Mouse (Mus musculus) forebrain, embryonic 15.5 days (tissue): ENCODE measurements around the gene Ust. TPM values are rescaled to one million over a fixed set of nuclear protein-coding genes. Genes with fewer than 3 reads are reported as not detected.
A peak's percentile ranks its signal among the peaks of the same experiment; 100 is the strongest.

Experiments used
- ATAC-seq: fragments of 200-750 bp; cut with Nextera tagmentation; replicated peaks from 2 replicates; pipeline ENCODE4 v1.8.0; 2017; ENCODE audit warnings: mild to moderate bottlenecking, moderate TSS enrichment, moderate library complexity
- H3K27ac ChIP-seq: fragments of 300-500 bp; sonication (generic); replicated peaks from 2 replicates; pipeline ENCODE4 v1.5.1; 2015; ENCODE audit warnings: mild to moderate bottlenecking, inconsistent platforms
- H3K27me3 ChIP-seq: fragments of 300-500 bp; sonication (generic); 2 replicates; pipeline ENCODE4 v1.6.1; 2015; ENCODE audit warnings: inconsistent platforms
- H3K36me3 ChIP-seq: fragments of 300-500 bp; sonication (generic); 2 replicates; pipeline ENCODE4 v1.6.1; 2015; ENCODE audit warnings: mild to moderate bottlenecking, inconsistent platforms
- H3K4me1 ChIP-seq: fragments of 300-500 bp; sonication (generic); 2 replicates; pipeline ENCODE4 v1.6.1; 2015; ENCODE audit warnings: inconsistent platforms
- H3K4me2 ChIP-seq: fragments of 300-500 bp; sonication (generic); replicated peaks from 2 replicates; pipeline ENCODE4 v1.6.1; 2015; ENCODE audit warnings: mild to moderate bottlenecking, inconsistent platforms
- H3K4me3 ChIP-seq: fragments of 300-500 bp; sonication (generic); 2 replicates; pipeline ENCODE4 v1.5.1; 2015; ENCODE audit warnings: mild to moderate bottlenecking, inconsistent platforms
- H3K9ac ChIP-seq: fragments of 300-500 bp; sonication (generic); replicated peaks from 2 replicates; pipeline ENCODE4 v1.6.1; 2015; ENCODE audit warnings: mild to moderate bottlenecking, inconsistent platforms
- H3K9me3 ChIP-seq: fragments of 300-500 bp; sonication (generic); 2 replicates; pipeline ENCODE4 v1.6.1; 2016; ENCODE audit warnings: inconsistent platforms
- WGBS: fragments of 180-500 bp; shearing (Covaris S2); methylation state at CpG from one replicate; pipeline ENCODE4 v1.1.7; 2015; ENCODE audit warnings: mixed read lengths; 5-methylcytosine and 5-hydroxymethylcytosine counted together
- polyA plus RNA-seq: library from polyadenylated mRNA; unstranded; fragments of >200 nt; fragmentation: Nextera tagmentation; extraction: Ambion mirVana; gene quantifications from 2 replicates; pipeline ENCODE4 v1.2.1, GENCODE M21; 2015

The Ust gene
- polyA plus RNA-seq, 1 experiment from 2014 or later: 8.1 TPM

GRCm38 (mm10) chr10:8283991-8284390, 234.6 kb downstream of the Ust start:
- ATAC-seq: no peak
- 92% methylated on average over 3 of the region's 3 CpGs for WGBS

GRCm38 (mm10) chr10:8277094-8277493, 241.5 kb downstream of the Ust start:
- WGBS: 82% methylated on average over 5 of the region's 5 CpGs
- ATAC-seq: no peak

More at GRCm38 (mm10) chr10:8283991-8284390, 234.6 kb downstream of the Ust start:
- Histone ChIP-seq H3K27ac (no peak overlapping the region), H3K9ac (no peak overlapping the region), H3K4me3 (no peak overlapping the region), H3K36me3 (no peaks in the 10 kb centered on the region), H3K27me3 (no peaks in the 10 kb centered on the region), H3K4me2 (no peak overlapping the region), H3K9me3 (no peaks in the 10 kb centered on the region), H3K4me1 (no peaks in the 10 kb centered on the region)

GRCm38 (mm10) chr10:8269681-8270080, 248.9 kb downstream of the Ust start:
- no peak overlapping the region for H3K4me3 ChIP-seq
- no peak for ATAC-seq

More at GRCm38 (mm10) chr10:8277094-8277493, 241.5 kb downstream of the Ust start:
- Histone ChIP-seq H3K4me2 (no peak overlapping the region), H3K27me3 (no peaks in the 10 kb centered on the region), H3K4me3 (no peak overlapping the region), H3K36me3 (no peaks in the 10 kb centered on the region), H3K27ac (no peak overlapping the region), H3K9me3 (no peaks in the 10 kb centered on the region), H3K9ac (no peak overlapping the region), H3K4me1 (no peaks in the 10 kb centered on the region)

GRCm38 (mm10) chr10:8259716-8260115, 258.9 kb downstream of the Ust start:
- H3K27me3 ChIP-seq: no peaks in the 10 kb centered on the region
- H3K9me3 ChIP-seq: no peaks in the 10 kb centered on the region
- no peaks in the 10 kb centered on the region for H3K36me3 ChIP-seq
- H3K4me3 ChIP-seq: no peak overlapping the region
- no peak overlapping the region for H3K4me2 ChIP-seq
- WGBS: 53% methylated on average over 4 of the region's 4 CpGs
- no peak for ATAC-seq
- no peak overlapping the region for H3K9ac ChIP-seq
- no peak overlapping the region for H3K27ac ChIP-seq
- no peaks in the 10 kb centered on the region for H3K4me1 ChIP-seq

More at GRCm38 (mm10) chr10:8269681-8270080, 248.9 kb downstream of the Ust start:
- H3K9me3 ChIP-seq: no peaks in the 10 kb centered on the region
- H3K27me3 ChIP-seq: no peaks in the 10 kb centered on the region
- no peaks in the 10 kb centered on the region for H3K36me3 ChIP-seq
- H3K27ac ChIP-seq: no peak overlapping the region
- WGBS: 83% methylated on average over 4 of the region's 4 CpGs
- no peak overlapping the region for H3K9ac ChIP-seq
- no peaks in the 10 kb centered on the region for H3K4me1 ChIP-seq
- no peak overlapping the region for H3K4me2 ChIP-seq

- H3K36me3 ChIP-seq: no peaks in the 10 kb centered on the region
- H3K9ac ChIP-seq: no peak overlapping the region
- no peaks in the 10 kb centered on the region for H3K4me1 ChIP-seq
- H3K9me3 ChIP-seq: no peaks in the 10 kb centered on the region
- no peak overlapping the region for H3K27ac ChIP-seq
- no peaks in the 10 kb centered on the region for H3K27me3 ChIP-seq
- no peak for ATAC-seq
- H3K4me3 ChIP-seq: no peak overlapping the region
- no peak overlapping the region for H3K4me2 ChIP-seq
- 88% methylated on average over 3 of the region's 3 CpGs for WGBS
Measured at GRCm38 (mm10) chr10:8250005-8250404, 268.6 kb downstream of the Ust start.

GRCm38 (mm10) chr10:8242336-8242735, 276.3 kb downstream of the Ust start:
- no peak overlapping the region for H3K9ac ChIP-seq
- no peaks in the 10 kb centered on the region for H3K27me3 ChIP-seq
- no peak overlapping the region for H3K4me3 ChIP-seq
- 9% methylated on average over 4 of the region's 4 CpGs for WGBS
- no peak for ATAC-seq
- no peaks in the 10 kb centered on the region for H3K9me3 ChIP-seq
- no peaks in the 10 kb centered on the region for H3K36me3 ChIP-seq
- no peak overlapping the region for H3K4me2 ChIP-seq
- H3K4me1 ChIP-seq: no peaks in the 10 kb centered on the region
- no peak overlapping the region for H3K27ac ChIP-seq

- Histone ChIP-seq H3K9me3 (no peaks in the 10 kb centered on the region), H3K27ac (no peak overlapping the region), H3K9ac (no peak overlapping the region), H3K36me3 (no peaks in the 10 kb centered on the region), H3K4me3 (no peak overlapping the region), H3K4me1 (no peaks in the 10 kb centered on the region), H3K4me2 (no peak overlapping the region), H3K27me3 (no peaks in the 10 kb centered on the region)
- WGBS: 69% methylated on average over 4 of the region's 4 CpGs
- no peak for ATAC-seq
Measured at GRCm38 (mm10) chr10:8240703-8241102, 277.9 kb downstream of the Ust start.

- H3K9ac ChIP-seq: no peak overlapping the region
- no peaks in the 10 kb centered on the region for H3K27me3 ChIP-seq
- ATAC-seq: peak; percentile 74
- no peaks in the 10 kb centered on the region for H3K9me3 ChIP-seq
- H3K36me3 ChIP-seq: no peaks in the 10 kb centered on the region
- H3K4me2 ChIP-seq: no peak overlapping the region
- no peak overlapping the region for H3K4me3 ChIP-seq
- no peak overlapping the region for H3K27ac ChIP-seq
- no peaks in the 10 kb centered on the region for H3K4me1 ChIP-seq
- 10% methylated on average over 3 of the region's 3 CpGs for WGBS
Measured at GRCm38 (mm10) chr10:8240242-8240641, 278.4 kb downstream of the Ust start.

GRCm38 (mm10) chr10:8236780-8237571, 281.6 kb downstream of the Ust start:
- Histone ChIP-seq H3K9me3 (no peaks in the 10 kb centered on the region), H3K36me3 (no peaks in the 10 kb centered on the region), H3K4me2 (no peak overlapping the region), H3K27ac (no peak overlapping the region), H3K4me1 (no peaks in the 10 kb centered on the region), H3K9ac (no peak overlapping the region), H3K27me3 (no peaks in the 10 kb centered on the region), H3K4me3 (no peak overlapping the region)
- WGBS: 88% methylated on average over 10 of the region's 10 CpGs
- ATAC-seq: no peak

- no peak overlapping the region for H3K4me3 ChIP-seq
- ATAC-seq: no peak
- no peak overlapping the region for H3K27ac ChIP-seq
- H3K27me3 ChIP-seq: no peaks in the 10 kb centered on the region
- no peaks in the 10 kb centered on the region for H3K9me3 ChIP-seq
- WGBS: 86% methylated on average over 8 of the region's 8 CpGs
- peaks cover 5% of the 10 kb centered on the region for H3K4me1 ChIP-seq
- H3K9ac ChIP-seq: no peak overlapping the region
- H3K36me3 ChIP-seq: no peaks in the 10 kb centered on the region
- H3K4me2 ChIP-seq: no peak overlapping the region
Measured at GRCm38 (mm10) chr10:8233148-8233901, 285.3 kb downstream of the Ust start.

GRCm38 (mm10) chr10:8232535-8232934, 286.1 kb downstream of the Ust start:
- no peak for ATAC-seq
- no peaks in the 10 kb centered on the region for H3K9me3 ChIP-seq
- no peaks in the 10 kb centered on the region for H3K27me3 ChIP-seq
- no peak overlapping the region for H3K4me3 ChIP-seq
- H3K27ac ChIP-seq: no peak overlapping the region
- H3K36me3 ChIP-seq: no peaks in the 10 kb centered on the region
- no peak overlapping the region for H3K9ac ChIP-seq
- H3K4me2 ChIP-seq: no peak overlapping the region
- peaks cover 6% of the 10 kb centered on the region for H3K4me1 ChIP-seq
- 93% methylated on average over 6 of the region's 6 CpGs for WGBS

- no peaks in the 10 kb centered on the region for H3K27me3 ChIP-seq
- no peak overlapping the region for H3K4me2 ChIP-seq
- H3K9me3 ChIP-seq: no peaks in the 10 kb centered on the region
- H3K36me3 ChIP-seq: no peaks in the 10 kb centered on the region
- no peak overlapping the region for H3K4me3 ChIP-seq
- peak overlapping the region; percentile 49; the same call in 1 of the 2 replicates for H3K27ac ChIP-seq
- 84% methylated on average over 3 of the region's 3 CpGs for WGBS
- ATAC-seq: no peak
- no peak overlapping the region for H3K9ac ChIP-seq
- peaks cover 6% of the 10 kb centered on the region for H3K4me1 ChIP-seq
Measured at GRCm38 (mm10) chr10:8228375-8228743, 290.3 kb downstream of the Ust start.
